Mouse (Mus musculus): ENCODE results near the gene Olfr957. TPM values are rescaled to one million over a fixed set of nuclear protein-coding genes. Genes with fewer than 3 reads are reported as not detected.

Gene Olfr957
- not detected in 2 replicates for polyA plus RNA-seq (2012; rRNA removed)

DNA sequence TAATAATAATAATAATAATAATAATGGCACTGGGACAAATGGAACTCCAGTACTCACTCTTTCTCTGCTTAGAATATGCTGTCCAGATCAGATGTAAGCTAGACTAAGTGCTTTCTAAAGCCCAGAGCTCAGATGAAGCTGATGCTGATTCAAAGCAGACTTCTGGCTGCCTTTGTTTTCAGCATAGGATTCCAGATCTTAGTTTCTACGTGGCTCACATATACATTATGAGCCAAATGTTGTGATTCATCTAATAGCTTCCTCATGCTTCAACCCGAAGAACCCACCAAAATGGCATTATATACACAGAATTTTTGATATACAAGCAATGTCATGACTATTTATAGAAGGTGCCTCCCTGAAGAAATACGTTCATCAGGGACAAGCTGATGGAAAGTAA lies at the start of gene Olfr957:
Olfr957 (minus strand) TSS at position 279 of the 400 bp plus-strand sequence.
- DNase-seq (ENCODE audit: low spot score), result no peak

GRCm38 (mm10) chr9:39558349-39558647 lies 42.7 kb upstream of the Olfr957 start:
- no peak for DNase-seq (ENCODE audit: low spot score)

GRCm38 (mm10) chr9:39557529-39558348 lies 42.1 kb upstream of the Olfr957 start:
- DNase-seq (ENCODE audit: low spot score), result no peak

- no peak for DNase-seq (ENCODE audit: low spot score)
Observed at GRCm38 (mm10) chr9:39553946-39554345, 38.3 kb upstream of the Olfr957 start, which contains the start of gene Olfr958. TSS of gene Olfr958 (minus strand) at chr9:39554054.

GRCm38 (mm10) chr9:39550806-39551205 lies 35.2 kb upstream of the Olfr957 start:
- DNase-seq (ENCODE audit: low spot score), result no peak

DNA sequence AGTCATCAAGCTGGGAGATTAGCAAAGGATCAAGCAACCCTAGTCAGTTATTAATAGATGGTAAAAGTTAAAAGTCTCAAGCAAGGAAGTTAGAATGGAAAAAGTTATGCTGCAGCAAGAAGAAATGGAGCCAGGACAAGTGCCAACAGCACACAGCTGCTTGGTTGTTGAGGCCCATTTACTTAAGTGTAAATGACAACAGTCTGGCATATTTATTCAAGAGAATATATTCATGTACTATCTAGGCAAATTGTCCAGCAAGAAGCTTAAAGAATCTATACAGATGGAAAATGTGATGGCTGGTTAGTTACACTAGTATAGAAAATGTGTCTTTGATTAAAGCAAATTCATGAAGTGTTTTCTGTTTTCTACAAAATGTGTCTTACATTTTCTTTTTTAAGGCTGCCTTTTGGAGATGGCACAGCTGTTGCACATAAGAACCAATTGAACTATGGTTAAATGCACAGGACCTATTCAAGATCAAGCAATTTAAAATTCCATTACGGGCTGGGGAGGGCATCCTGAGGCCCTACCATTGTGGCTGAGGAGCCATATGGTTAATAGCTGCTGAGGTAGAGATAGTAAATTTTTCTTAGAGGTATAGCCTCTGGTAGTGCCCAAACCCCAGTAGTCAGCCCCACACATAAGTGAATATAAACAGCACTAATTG lies 8.1 kb upstream of the Olfr957 start:
- no peak for DNase-seq (ENCODE audit: low spot score)

- no peak for DNase-seq (ENCODE audit: low spot score)
Observed at GRCm38 (mm10) chr9:39518595-39518994, 3.0 kb upstream of the Olfr957 start.

GRCm38 (mm10) chr9:39509412-39509811 lies 6.2 kb downstream of the Olfr957 start:
- DNase-seq (ENCODE audit: low spot score), result no peak

DNA sequence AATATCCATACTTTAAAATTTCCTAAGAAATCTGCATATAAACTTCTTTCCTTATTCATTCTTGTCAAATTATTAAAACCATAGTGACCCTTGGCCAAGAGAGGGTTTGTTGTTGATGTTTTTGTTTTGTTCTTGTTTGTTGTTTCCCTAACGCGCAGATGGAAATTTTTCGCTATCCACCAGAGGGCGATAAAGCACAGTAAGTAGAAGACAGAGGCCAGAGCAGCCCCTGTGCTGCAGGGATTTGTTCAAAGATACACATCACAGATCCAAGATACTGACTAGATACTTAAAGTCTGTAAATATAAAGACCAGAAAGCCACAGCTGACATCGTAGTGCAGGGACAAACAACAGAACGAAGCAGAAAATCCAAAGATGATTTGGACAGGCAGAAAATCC lies 6.6 kb downstream of the Olfr957 start:
- no peak for DNase-seq (ENCODE audit: low spot score)

GRCm38 (mm10) chr9:39493895-39494294 lies 21.7 kb downstream of the Olfr957 start, which contains the start of gene Olfr44:
TSS of gene Olfr44 (minus strand) at chr9:39493995.
- DNase-seq (ENCODE audit: low spot score), result no peak

DNA sequence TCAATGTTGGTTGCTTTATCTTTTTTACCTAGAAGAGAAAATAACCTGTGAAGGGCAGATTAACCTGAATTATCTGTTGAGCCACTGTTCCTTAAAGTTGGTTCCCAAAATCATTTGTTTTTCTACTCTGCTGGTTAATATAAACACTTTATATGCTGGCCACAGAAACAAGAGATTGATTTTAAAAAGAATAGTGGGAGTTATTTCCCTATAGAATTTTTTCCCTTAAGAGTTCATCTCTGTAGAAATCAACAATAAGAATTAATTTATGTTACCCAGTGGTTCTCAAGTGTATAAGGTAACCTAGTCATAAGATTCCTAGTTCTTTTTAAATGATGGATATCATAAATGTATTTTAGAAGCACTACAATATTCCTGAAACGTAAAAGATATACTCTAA lies 43.8 kb downstream of the Olfr957 start, which contains the start of gene Olfr955:
Olfr955 (minus strand) TSS at position 101 of the 400 bp plus-strand sequence.
- DNase-seq (ENCODE audit: low spot score), result no peak

Other genes starting within 250 kb of the Olfr957 start
- gene Olfr945, start 239.0 kb downstream of the Olfr957 start, polyA plus RNA-seq (2012; rRNA removed), result not detected in 2 replicates
- not detected in 2 replicates for gene Olfr948, start 189.8 kb downstream of the Olfr957 start, polyA plus RNA-seq (2012; rRNA removed)
- not detected in 2 replicates for gene Olfr951, start 128.4 kb downstream of the Olfr957 start, polyA plus RNA-seq (2012; rRNA removed)
- not detected in 2 replicates for gene Olfr952, start 88.7 kb downstream of the Olfr957 start, polyA plus RNA-seq (2012; rRNA removed)
- not detected in 2 replicates for gene Olfr954, start 59.1 kb downstream of the Olfr957 start, polyA plus RNA-seq (2012; rRNA removed)
- gene Olfr955, start 43.9 kb downstream of the Olfr957 start, polyA plus RNA-seq (2012; rRNA removed), result not detected in 2 replicates
- gene Olfr44, start 21.8 kb downstream of the Olfr957 start, polyA plus RNA-seq (2012; rRNA removed), result not detected in 2 replicates
- gene Olfr958, start 38.2 kb upstream of the Olfr957 start, polyA plus RNA-seq (2012; rRNA removed), result not detected in 2 replicates
- not detected in 2 replicates for gene Olfr959, start 59.8 kb upstream of the Olfr957 start, polyA plus RNA-seq (2012; rRNA removed)
- 14.8 and 16.8 TPM in 2 replicates for gene AW551984, start 88.6 kb upstream of the Olfr957 start, polyA plus RNA-seq (2012; rRNA removed)
- not detected in 2 replicates for gene Olfr148, start 94.8 kb upstream of the Olfr957 start, polyA plus RNA-seq (2012; rRNA removed)
- not detected in 2 replicates for gene Olfr960, start 105.6 kb upstream of the Olfr957 start, polyA plus RNA-seq (2012; rRNA removed)
- gene Olfr961, start 129.3 kb upstream of the Olfr957 start, polyA plus RNA-seq (2012; rRNA removed), result not detected in 2 replicates
- gene Olfr963, start 151.4 kb upstream of the Olfr957 start, polyA plus RNA-seq (2012; rRNA removed), result not detected in 2 replicates
- gene Olfr149, start 191.3 kb upstream of the Olfr957 start, polyA plus RNA-seq (2012; rRNA removed), result not detected in 2 replicates
- gene Olfr965, start 195.5 kb upstream of the Olfr957 start, polyA plus RNA-seq (2012; rRNA removed), result not detected in 2 replicates
- gene Olfr150, start 215.2 kb upstream of the Olfr957 start, polyA plus RNA-seq (2012; rRNA removed), result not detected in 2 replicates
- gene Olfr967, start 230.4 kb upstream of the Olfr957 start, polyA plus RNA-seq (2012; rRNA removed), result not detected in 2 replicates

Data from urinary bladder, adult 2 months (tissue).